Mouse (Mus musculus) forelimb bud, embryonic 11.5 days (tissue): Measurements from ENCODE around the gene Arhgef2.

Experiments
- DNase-seq: peaks from one replicate; pipeline ENCODE4 v3.0.0-alpha.2; 2012; ENCODE audit warnings: low read depth, low spot score

Arhgef2 gene

GRCm38 (mm10) chr3:88640676-88641075 lies 34.9 kb downstream of the Arhgef2 start:
- peak; percentile 66 for DNase-seq

GRCm38 (mm10) chr3:88643078-88643477 lies 37.3 kb downstream of the Arhgef2 start:
- no peak for DNase-seq

GRCm38 (mm10) chr3:88645937-88646336 lies 40.2 kb downstream of the Arhgef2 start:
- DNase-seq, result no peak

GRCm38 (mm10) chr3:88646426-88646995 lies 40.7 kb downstream of the Arhgef2 start:
- DNase-seq, result no peak

- no peak for DNase-seq
These were observed 41.3 kb downstream of the Arhgef2 start for GRCm38 (mm10) chr3:88647076-88647475.

- DNase-seq, result no peak
These were observed 42.1 kb downstream of the Arhgef2 start for GRCm38 (mm10) chr3:88647779-88648413.

- no peak for DNase-seq
These were observed 42.8 kb downstream of the Arhgef2 start for GRCm38 (mm10) chr3:88648452-88649168.

GRCm38 (mm10) chr3:88649186-88649585 lies 43.4 kb downstream of the Arhgef2 start:
- no peak for DNase-seq

- no peak for DNase-seq
These were observed 44.2 kb downstream of the Arhgef2 start for GRCm38 (mm10) chr3:88649967-88650366.

GRCm38 (mm10) chr3:88650713-88651504 lies 45.1 kb downstream of the Arhgef2 start:
- no peak for DNase-seq

- no peak for DNase-seq
These were observed 46.2 kb downstream of the Arhgef2 start for GRCm38 (mm10) chr3:88651669-88652618.

GRCm38 (mm10) chr3:88652846-88653515 lies 47.2 kb downstream of the Arhgef2 start, which contains the start of gene Rxfp4:
Rxfp4 (minus strand) TSS chr3:88653142.
- no peak for DNase-seq

- DNase-seq, result no peak
These were observed 48.0 kb downstream of the Arhgef2 start for GRCm38 (mm10) chr3:88653516-88654370.

- DNase-seq, result no peak
These were observed 48.9 kb downstream of the Arhgef2 start for GRCm38 (mm10) chr3:88654621-88655020.

GRCm38 (mm10) chr3:88655619-88656018 lies 49.9 kb downstream of the Arhgef2 start:
- no peak for DNase-seq

GRCm38 (mm10) chr3:88658441-88659127 lies 52.8 kb downstream of the Arhgef2 start:
- DNase-seq, result no peak

- no peak for DNase-seq
These were observed 54.0 kb downstream of the Arhgef2 start for GRCm38 (mm10) chr3:88659798-88660197.

GRCm38 (mm10) chr3:88664095-88664494 lies 58.3 kb downstream of the Arhgef2 start:
- no peak for DNase-seq

GRCm38 (mm10) chr3:88677399-88677798 lies 71.6 kb downstream of the Arhgef2 start:
- peak; percentile 83 for DNase-seq
